Mouse (Mus musculus): ENCODE measurements around the gene Maats1. TPM values are rescaled to one million over a fixed set of nuclear protein-coding genes. Genes with fewer than 3 reads are reported as not detected.

Gene Maats1
- total and polyA plus RNA-seq, 3 experiments = 0.03 TPM; not detected in 2

DNA sequence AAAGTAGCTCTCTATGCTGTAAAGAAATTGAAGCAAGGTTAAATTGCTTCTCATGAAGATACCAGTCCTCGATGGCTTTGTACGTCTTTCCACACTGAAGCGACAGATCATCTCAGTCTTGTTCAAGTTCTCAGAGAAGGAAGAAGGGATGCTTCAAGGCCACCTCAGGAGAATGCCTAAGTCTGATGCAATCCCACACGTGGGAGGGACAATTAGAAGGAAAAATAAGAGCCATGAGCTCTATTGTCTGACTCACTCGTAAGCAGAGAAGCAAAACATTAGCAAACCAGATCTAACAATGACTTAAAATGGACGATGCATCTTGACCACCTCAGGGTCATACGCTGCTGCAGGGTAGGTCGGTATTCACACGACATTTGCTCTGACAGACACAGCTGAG, 23.5 kb downstream of the Maats1 start:
- H3K9ac ChIP-seq (ENCODE audit: control insufficient read depth, low read depth, low read length, poor library complexity, severe bottlenecking) = no peak overlapping the region
- H3K36me3 ChIP-seq (ENCODE audit: control insufficient read depth in 1 of 2, insufficient read depth in 2 of 2, low read length in 2 of 2) = no peaks in the 10 kb centered on the region
- H3K27me3 ChIP-seq (ENCODE audit: control insufficient read depth in 1 of 2, insufficient read depth in 2 of 2, low read length in 2 of 2) = no peaks in the 10 kb centered on the region; a peak in 3 of 4 replicates
- no peak overlapping the region for H3K27ac ChIP-seq (ENCODE audit: control insufficient read depth, low read depth, low read length)
- H3K4me1 ChIP-seq (ENCODE audit: control insufficient read depth in 1 of 2, insufficient read depth in 2 of 2, low read length in 2 of 2) = no peaks in the 10 kb centered on the region
- no peak for DNase-seq (ENCODE audit: low read depth, low spot score)
- no peaks in the 10 kb centered on the region for H3K9me3 ChIP-seq (replicated peaks; ENCODE audit: insufficient read depth, low read length)
- TF ChIP-seq CHD2 (IDR thresholded peaks at IDR 0.05; ENCODE audit: low read length) (no peak), EP300 (IDR thresholded peaks at IDR 0.05; ENCODE audit: low read depth in 1 of 2, low read length in 2 of 2) (no peak), KAT2A (conservative IDR thresholded peaks at IDR 0.05; ENCODE audit: low read depth, low read length) (no peak)
- no peak overlapping the region for H3K4me3 ChIP-seq (ENCODE audit: control insufficient read depth in 1 of 2, insufficient read depth in 1 of 2, low read depth in 2 of 2, low read length in 2 of 2)
- H3K79me2 ChIP-seq (ENCODE audit: control insufficient read depth, insufficient read depth, low read length, poor library complexity) = no peaks in the 10 kb centered on the region

DNA sequence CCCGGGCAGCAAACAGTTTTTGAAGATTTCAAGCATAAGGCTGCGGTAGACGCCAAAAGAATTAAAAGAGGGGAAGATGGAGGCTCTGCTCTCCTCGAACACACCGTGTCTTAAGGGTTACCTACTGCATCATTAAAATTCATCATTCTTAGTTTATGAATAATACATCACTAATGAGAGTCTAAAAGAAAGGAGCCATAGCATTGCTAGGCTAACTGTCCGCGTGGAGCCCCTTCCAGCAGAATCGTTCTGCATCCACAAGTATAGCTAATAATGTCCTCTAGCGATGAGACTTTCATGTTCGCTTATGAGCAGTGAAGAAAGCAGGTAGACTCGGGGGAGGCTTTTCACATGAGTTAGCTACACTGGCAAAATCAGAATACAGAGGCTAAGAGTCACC, 33.7 kb downstream of the Maats1 start:
- TF ChIP-seq NELFE (IDR thresholded peaks at IDR 0.05; ENCODE audit: low read depth, low read length) = no peak
- TF ChIP-seq MAFK (IDR thresholded peaks at IDR 0.05; ENCODE audit: borderline replicate concordance, low read depth, low read length) = no peak
- no peak for TF ChIP-seq E2F4 (IDR thresholded peaks at IDR 0.05; ENCODE audit: borderline replicate concordance, low read depth, low read length)
- no peak for TF ChIP-seq USF2 (IDR thresholded peaks at IDR 0.05; ENCODE audit: borderline replicate concordance in 1 of 2, insufficient read depth in 1 of 2, low read depth in 1 of 2, low read length in 2 of 2)
- no peak for TF ChIP-seq POLR2AphosphoS5 (IDR thresholded peaks at IDR 0.05; ENCODE audit: borderline replicate concordance, low read depth, low read length)
- TF ChIP-seq UBTF (IDR thresholded peaks at IDR 0.05; ENCODE audit: borderline replicate concordance, insufficient read depth, low read depth, low read length) = no peak
- TF ChIP-seq MXI1 (IDR thresholded peaks at IDR 0.05; ENCODE audit: low read depth, low read length) = no peak
- TF ChIP-seq KAT2A (conservative IDR thresholded peaks at IDR 0.05; ENCODE audit: low read depth, low read length) = no peak
- TF ChIP-seq CTCF (IDR thresholded peaks at IDR 0.05 in 2 of 3, conservative IDR thresholded peaks at IDR 0.05 in 1 of 3; ENCODE audit: control insufficient read depth in 1 of 3, insufficient read depth in 1 of 3, low read depth in 2 of 3, low read length in 3 of 3, poor library complexity in 1 of 3, severe bottlenecking in 1 of 3) = no peak
- TF ChIP-seq JUND (IDR thresholded peaks at IDR 0.05; ENCODE audit: low read depth, low read length) = no peak
- no peak for TF ChIP-seq SMC3 (IDR thresholded peaks at IDR 0.05; ENCODE audit: low read depth, low read length)
- TF ChIP-seq USF1 (IDR thresholded peaks at IDR 0.05; ENCODE audit: low read depth, low read length) = no peak
- no peak for TF ChIP-seq EP300 (IDR thresholded peaks at IDR 0.05; ENCODE audit: low read depth in 1 of 2, low read length in 2 of 2)
- no peak for TF ChIP-seq RAD21 (IDR thresholded peaks at IDR 0.05; ENCODE audit: low read depth, low read length)
- TF ChIP-seq GABPA (IDR thresholded peaks at IDR 0.05; ENCODE audit: low read depth, low read length) = no peak
- no peak for TF ChIP-seq TCF12 (IDR thresholded peaks at IDR 0.05; ENCODE audit: low read depth, low read length)
- Histone ChIP-seq H3K4me3 (ENCODE audit: control insufficient read depth in 1 of 2, insufficient read depth in 1 of 2, low read depth in 2 of 2, low read length in 2 of 2) (no peak overlapping the region), H3K79me2 (ENCODE audit: control insufficient read depth, insufficient read depth, low read length, poor library complexity) (no peaks in the 10 kb centered on the region), H3K36me3 (ENCODE audit: control insufficient read depth in 1 of 2, insufficient read depth in 2 of 2, low read length in 2 of 2) (no peaks in the 10 kb centered on the region), H3K9me3 (replicated peaks; ENCODE audit: insufficient read depth, low read length) (no peaks in the 10 kb centered on the region), H3K27ac (ENCODE audit: control insufficient read depth, low read depth, low read length) (no peak overlapping the region), H3K9ac (ENCODE audit: control insufficient read depth, low read depth, low read length, poor library complexity, severe bottlenecking) (no peak overlapping the region), H3K27me3 (ENCODE audit: control insufficient read depth in 1 of 2, insufficient read depth in 2 of 2, low read length in 2 of 2) (peaks cover 2 to 3% of the 10 kb centered on the region in 2 experiments; a peak in 3 of 4 replicates), H3K4me1 (ENCODE audit: control insufficient read depth in 1 of 2, insufficient read depth in 2 of 2, low read length in 2 of 2) (no peaks in the 10 kb centered on the region)
- no peak for DNase-seq (ENCODE audit: low read depth, low spot score)

Data from MEL (cell line).